Mouse (Mus musculus) cerebellum, adult 2 months (tissue): Measurements from ENCODE around the gene Bach2.

Source experiments
- CTCF ChIP-seq: fragments of 200-500 bp; IDR thresholded peaks from 2 replicates; pipeline ENCODE4 v1.5.1; 2011; ENCODE audit warnings: low read depth, mild to moderate bottlenecking, control low read depth, low read length, moderate library complexity, borderline replicate concordance; ENCODE audit not compliant: insufficient read depth
- POLR2A ChIP-seq: fragments of 200-500 bp; IDR thresholded peaks from 2 replicates; pipeline ENCODE4 v1.6.1; 2011; ENCODE audit warnings: low read length, control low read depth, borderline replicate concordance; ENCODE audit not compliant: insufficient read depth

- no peak for TF ChIP-seq CTCF
- TF ChIP-seq POLR2A = no peak
These were observed 176.4 kb downstream of the Bach2 start for GRCm38 (mm10) chr4:32414959-32415358.
